In the genomic region with DNA sequence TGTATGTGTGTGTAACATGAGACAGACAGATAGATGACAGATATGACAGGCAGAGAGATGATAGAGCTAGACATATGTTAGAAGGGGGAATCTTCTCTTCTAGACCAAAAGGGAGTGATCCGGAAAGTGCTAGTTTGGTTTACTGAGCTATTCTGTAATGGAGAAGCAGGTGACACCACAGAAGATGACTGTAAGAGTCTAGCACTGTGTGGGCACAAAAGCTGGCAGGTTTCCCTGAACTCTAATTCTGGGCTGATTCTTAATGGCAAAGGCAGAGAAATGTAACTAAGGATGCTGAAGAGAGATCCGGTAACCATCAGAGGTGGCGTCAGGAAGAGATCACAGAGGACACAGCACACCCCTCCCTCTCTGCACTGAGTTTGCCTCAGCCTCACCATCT, we compare ENCODE assay signal across 32 mouse cellular contexts.
DNase-seq lines count a peak whose midpoint lies in the region; ATAC-seq lines count a peak whose summit lies in the region.
"Had no signal": no experiment of that assay in that cellular context is flagged by ENCODE, and none has a peak within 500 bp of the region (broad histone marks: within the 10 kb centered on the region; RNA-seq: fewer than 3 reads in every experiment).

No protein-coding gene starts in this region.

- H3K36me3 ChIP-seq in midbrain, embryonic 11.5 days (ENCODE audit: control insufficient read depth, insufficient read depth, low read length) = no peaks in the 10 kb centered on the region
- no peaks in the 10 kb centered on the region for H3K36me3 ChIP-seq in midbrain, embryonic 15.5 days (replicated peaks)
- H3K36me3 ChIP-seq: embryonic facial prominence, embryonic 13.5 days; forebrain, embryonic 10.5 days; forebrain, embryonic 15.5 days; hindbrain, embryonic 13.5 days; midbrain, embryonic 10.5 days; neural tube, embryonic 12.5 days; stomach, embryonic 15.5 days had no signal

- no peak overlapping the region for H3K27ac ChIP-seq in midbrain, embryonic 11.5 days (ENCODE audit: low read depth, low read length)
- no peak overlapping the region for H3K27ac ChIP-seq in midbrain, embryonic 15.5 days
- H3K27ac ChIP-seq: embryonic facial prominence, embryonic 13.5 days; forebrain, embryonic 10.5 days; forebrain, embryonic 15.5 days; gastrocnemius, adult 2 months; hindbrain, embryonic 13.5 days; kidney, postnatal 0 days; liver, embryonic 14.5 days; macrophage; midbrain, embryonic 10.5 days; neural tube, embryonic 12.5 days; stomach, embryonic 15.5 days had no signal

- no peak overlapping the region for H3K9ac ChIP-seq in midbrain, embryonic 11.5 days (ENCODE audit: low read length)
- no peak overlapping the region for H3K9ac ChIP-seq in midbrain, embryonic 15.5 days
- H3K9ac ChIP-seq: embryonic facial prominence, embryonic 13.5 days; forebrain, embryonic 15.5 days; hindbrain, embryonic 13.5 days; liver, embryonic 14.5 days; neural tube, embryonic 12.5 days; stomach, embryonic 15.5 days had no signal

- peak; percentile 13 to 65 for DNase-seq in frontal cortex, adult 2 months (ENCODE audit: extremely low spot score in 1 of 2, low spot score in 1 of 2)
- no peak for DNase-seq in frontal cortex, postnatal 25 days (ENCODE audit: low spot score in 2 of 2)
- DNase-seq in left cerebral cortex, adult 11 months (ENCODE audit: low spot score) = peak; percentile 18
- no peak for DNase-seq in left cerebral cortex, postnatal 36 days (ENCODE audit: low spot score in 2 of 2)
- DNase-seq in midbrain, embryonic 11.5 days (ENCODE audit: low spot score, missing footprints) = peak; percentile 61
- no peak for DNase-seq in thymus, postnatal 14 days
- DNase-seq: adrenal gland, postnatal 10 days; cerebellum, adult 11-12 months; cerebellum, adult 9-11 months; gastrocnemius, adult 2 months; gastrocnemius, postnatal 36 days; heart, postnatal 4 days; kidney, adult 8-10 months; kidney, postnatal 4 days; liver; lung, adult 2 months; lung, postnatal 10 days; thymus, postnatal 25 days had no signal

- no peaks in the 10 kb centered on the region for H3K27me3 ChIP-seq in midbrain, embryonic 11.5 days (ENCODE audit: control insufficient read depth, insufficient read depth, low read length)
- H3K27me3 ChIP-seq in midbrain, embryonic 15.5 days (replicated peaks) = no peaks in the 10 kb centered on the region
- H3K27me3 ChIP-seq: embryonic facial prominence, embryonic 13.5 days; forebrain, embryonic 15.5 days; hindbrain, embryonic 13.5 days; neural tube, embryonic 12.5 days; stomach, embryonic 15.5 days had no signal

- H3K4me2 ChIP-seq in midbrain, embryonic 11.5 days = no peak overlapping the region
- H3K4me2 ChIP-seq in midbrain, embryonic 15.5 days = no peak overlapping the region
- H3K4me2 ChIP-seq: embryonic facial prominence, embryonic 13.5 days; forebrain, embryonic 15.5 days; hindbrain, embryonic 13.5 days; neural tube, embryonic 12.5 days; stomach, embryonic 15.5 days had no signal

- intact Hi-C loops in left cerebral cortex, postnatal 36 days (cut with DNase I) = no loop called here

- WGBS in midbrain, embryonic 11.5 days = 87% methylated on average over 3 of the region's 3 CpGs
- 85% methylated on average over 3 of the region's 3 CpGs for WGBS in midbrain, embryonic 15.5 days

- ATAC-seq in midbrain, embryonic 11.5 days (ENCODE audit: low FRiP score) = no peak
- ATAC-seq in midbrain, embryonic 15.5 days (replicated peaks) = no peak
- ATAC-seq: forebrain, embryonic 15.5 days; intestine, embryonic 16.5 days; Patski had no signal

- no peaks in the 10 kb centered on the region for H3K4me1 ChIP-seq in midbrain, embryonic 11.5 days (ENCODE audit: control insufficient read depth, insufficient read depth, low read length)
- peaks cover 8% of the 10 kb centered on the region; the same call in 1 of the 2 replicates for H3K4me1 ChIP-seq in midbrain, embryonic 15.5 days
- H3K4me1 ChIP-seq: embryonic facial prominence, embryonic 13.5 days; forebrain, embryonic 10.5 days; forebrain, embryonic 15.5 days; hindbrain, embryonic 13.5 days; neural tube, embryonic 12.5 days; stomach, embryonic 15.5 days had no signal

- no peak overlapping the region for H3K4me3 ChIP-seq in midbrain, embryonic 11.5 days (ENCODE audit: low read depth, low read length)
- H3K4me3 ChIP-seq in midbrain, embryonic 15.5 days = no peak overlapping the region
- H3K4me3 ChIP-seq: embryonic facial prominence, embryonic 13.5 days; forebrain, embryonic 10.5 days; forebrain, embryonic 15.5 days; gastrocnemius, adult 2 months; hindbrain, embryonic 13.5 days; midbrain, embryonic 10.5 days; myocyte; neural tube, embryonic 12.5 days; stomach, embryonic 15.5 days had no signal

- no peaks in the 10 kb centered on the region for H3K9me3 ChIP-seq in midbrain, embryonic 11.5 days (ENCODE audit: control insufficient read depth, low read length)
- no peaks in the 10 kb centered on the region for H3K9me3 ChIP-seq in midbrain, embryonic 15.5 days
- H3K9me3 ChIP-seq: embryonic facial prominence, embryonic 13.5 days; forebrain, embryonic 10.5 days; forebrain, embryonic 15.5 days; hindbrain, embryonic 13.5 days; midbrain, embryonic 10.5 days; neural tube, embryonic 12.5 days; stomach, embryonic 15.5 days had no signal

Comparison
In these comparisons a context has a peak if more than half of its experiments do, and no peak if none do; other contexts are left out.
1. DNase-seq: peak in frontal cortex, adult 2 months (2 of 2), left cerebral cortex, adult 11 months (single experiment) and midbrain, embryonic 11.5 days (single experiment); none in frontal cortex, postnatal 25 days (0 of 2), left cerebral cortex, postnatal 36 days (0 of 2) and thymus, postnatal 14 days (single experiment).